Mouse (Mus musculus) forebrain, embryonic 13.5 days (tissue): ENCODE measurements around the gene Dppa2. TPM values are rescaled to one million over a fixed set of nuclear protein-coding genes. Genes with fewer than 3 reads are reported as not detected.

Experiments
- ATAC-seq: fragments of 200-750 bp; cut with Nextera tagmentation; 2 replicates; pipeline ENCODE4 v1.8.0; 2017
- H3K27ac ChIP-seq: fragments of 300-500 bp; sonication (generic); 2 replicates; pipeline ENCODE4 v1.5.1; 2015; ENCODE audit warnings: inconsistent platforms, mild to moderate bottlenecking, moderate library complexity
- H3K27me3 ChIP-seq: fragments of 300-500 bp; sonication (generic); 2 replicates; pipeline ENCODE4 v1.6.1; 2015; ENCODE audit warnings: mild to moderate bottlenecking, inconsistent platforms
- H3K36me3 ChIP-seq: fragments of 300-500 bp; sonication (generic); 2 replicates; pipeline ENCODE4 v1.6.1; 2015; ENCODE audit warnings: mild to moderate bottlenecking, inconsistent platforms; ENCODE audit not compliant: poor library complexity, severe bottlenecking
- H3K4me1 ChIP-seq: fragments of 300-500 bp; sonication (generic); 2 replicates; pipeline ENCODE4 v1.6.1; 2015; ENCODE audit warnings: inconsistent platforms
- H3K4me2 ChIP-seq: fragments of 300-500 bp; sonication (generic); 2 replicates; pipeline ENCODE4 v1.6.1; 2015; ENCODE audit warnings: inconsistent platforms, mild to moderate bottlenecking, moderate library complexity
- H3K4me3 ChIP-seq: fragments of 300-500 bp; sonication (generic); 2 replicates; pipeline ENCODE4 v1.5.1; 2015; ENCODE audit warnings: mild to moderate bottlenecking, inconsistent platforms
- H3K9ac ChIP-seq: fragments of 300-500 bp; sonication (generic); 2 replicates; pipeline ENCODE4 v1.6.1; 2015; ENCODE audit warnings: mild to moderate bottlenecking, inconsistent platforms
- H3K9me3 ChIP-seq: fragments of 300-500 bp; sonication (generic); replicated peaks from 2 replicates; pipeline ENCODE4 v1.6.1; 2016; ENCODE audit warnings: inconsistent platforms
- WGBS: fragments of 180-500 bp; shearing (Covaris S2); methylation state at CpG from one replicate; pipeline ENCODE4 v1.1.7; 2015; 5-methylcytosine and 5-hydroxymethylcytosine counted together
- polyA plus RNA-seq: library from polyadenylated mRNA; unstranded; fragments of >200 nt; fragmentation: Nextera tagmentation; extraction: Ambion mirVana; gene quantifications from 2 replicates; pipeline ENCODE4 v1.2.1, GENCODE M21; 2015

Gene Dppa2
- not detected in 2 replicates for polyA plus RNA-seq

GRCm38 (mm10) chr16:48303509-48303908 is at the start of gene Dppa2:
TSS of gene Dppa2 (plus strand) at chr16:48303908.
- 82% methylated on average over 7 of the region's 7 CpGs for WGBS
- Histone ChIP-seq H3K36me3 (no peaks in the 10 kb centered on the region), H3K9me3 (no peaks in the 10 kb centered on the region), H3K27ac (no peak within 1 kb of the TSS), H3K27me3 (no peaks in the 10 kb centered on the region), H3K4me1 (no peaks in the 10 kb centered on the region), H3K4me2 (no peak within 1 kb of the TSS), H3K9ac (no peak within 1 kb of the TSS), H3K4me3 (no peak within 1 kb of the TSS)
- no peak for ATAC-seq

DNA sequence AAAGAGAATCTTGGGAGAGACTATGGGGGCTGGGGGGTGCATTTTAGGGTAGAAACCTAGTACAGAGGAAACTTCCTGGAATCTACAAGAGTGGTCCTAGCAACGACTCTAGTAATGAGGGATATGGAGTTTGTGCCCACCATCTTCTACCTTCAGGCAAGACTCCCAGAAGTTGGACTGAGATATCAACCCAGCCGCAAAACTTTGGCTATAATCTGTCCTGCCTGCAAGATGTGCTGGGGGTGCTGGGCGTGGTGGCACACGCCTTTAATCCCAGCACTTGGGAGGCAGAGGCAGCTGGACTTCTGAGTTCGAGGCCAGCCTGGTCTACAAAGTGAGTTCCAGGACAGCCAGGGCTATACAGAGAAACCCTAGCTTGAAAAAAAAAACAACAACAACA is 49.1 kb upstream of the Dppa2 start:
- ATAC-seq, result no peak
- Histone ChIP-seq H3K4me3 (no peak overlapping the region), H3K4me2 (no peak overlapping the region), H3K4me1 (no peaks in the 10 kb centered on the region), H3K9ac (no peak overlapping the region), H3K27ac (no peak overlapping the region), H3K9me3 (no peaks in the 10 kb centered on the region), H3K36me3 (no peaks in the 10 kb centered on the region), H3K27me3 (no peaks in the 10 kb centered on the region)
- 91% methylated on average over 5 of the region's 5 CpGs for WGBS

GRCm38 (mm10) chr16:48259519-48259918 is 44.2 kb upstream of the Dppa2 start:
- 98% methylated on average over 4 of the region's 4 CpGs for WGBS
- no peaks in the 10 kb centered on the region for H3K27me3 ChIP-seq

DNA sequence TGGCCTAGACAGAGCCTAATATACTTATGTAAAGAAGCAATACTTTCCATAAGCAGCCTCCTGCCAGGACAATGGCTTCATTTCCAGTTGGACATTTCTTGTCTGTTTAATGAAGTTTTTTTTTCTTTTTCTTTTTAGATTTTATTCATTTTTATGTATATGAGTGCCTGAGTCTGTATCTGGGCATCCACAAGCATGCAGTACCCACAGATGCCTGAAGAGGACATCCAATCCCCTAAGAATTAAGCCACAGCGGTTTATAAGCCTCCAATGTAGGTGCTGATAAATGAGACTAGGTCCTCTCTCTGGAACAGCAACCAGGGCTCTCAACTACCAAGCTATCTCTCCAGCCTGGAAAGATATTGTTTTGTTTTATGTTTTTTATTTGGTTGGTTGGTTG is 40.8 kb upstream of the Dppa2 start:
- ATAC-seq, result no peak
- no peaks in the 10 kb centered on the region for H3K9me3 ChIP-seq
- WGBS, result 80% methylated on average over 1 of the region's 1 CpGs

More at GRCm38 (mm10) chr16:48259519-48259918, 44.2 kb upstream of the Dppa2 start:
- H3K4me3 ChIP-seq, result no peak overlapping the region
- H3K9ac ChIP-seq, result no peak overlapping the region
- H3K4me2 ChIP-seq, result no peak overlapping the region
- H3K9me3 ChIP-seq, result no peaks in the 10 kb centered on the region
- no peak overlapping the region for H3K27ac ChIP-seq
- no peak for ATAC-seq
- H3K4me1 ChIP-seq, result no peaks in the 10 kb centered on the region
- no peaks in the 10 kb centered on the region for H3K36me3 ChIP-seq

DNA sequence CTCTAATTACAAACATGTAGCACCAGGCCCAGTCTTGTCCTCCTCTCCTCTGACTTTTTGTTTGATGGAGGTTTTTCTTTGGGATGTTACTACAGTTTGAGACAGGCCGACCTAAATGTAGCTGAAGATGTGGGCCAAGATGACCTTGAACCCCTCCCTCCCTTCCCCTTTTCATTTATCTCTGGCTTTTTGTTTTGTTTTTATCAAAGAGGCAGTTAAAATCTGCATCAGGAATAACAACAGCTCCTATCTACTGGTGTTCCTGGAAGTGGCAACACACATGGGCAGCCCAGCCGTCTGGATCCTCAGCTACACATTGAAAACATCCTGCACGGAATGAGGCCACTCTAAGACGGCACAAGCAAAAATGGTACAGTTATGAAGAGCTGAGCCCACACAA is 37.9 kb upstream of the Dppa2 start:
- Histone ChIP-seq H3K9me3 (no peaks in the 10 kb centered on the region), H3K4me3 (no peak overlapping the region), H3K4me2 (no peak overlapping the region), H3K9ac (no peak overlapping the region), H3K36me3 (no peaks in the 10 kb centered on the region), H3K4me1 (no peaks in the 10 kb centered on the region), H3K27me3 (no peaks in the 10 kb centered on the region), H3K27ac (no peak overlapping the region)
- no peak for ATAC-seq
- WGBS, result 89% methylated on average over 4 of the region's 4 CpGs

More for the DNA sequence above, 40.8 kb upstream of the Dppa2 start:
- no peak overlapping the region for H3K9ac ChIP-seq
- H3K4me1 ChIP-seq, result no peaks in the 10 kb centered on the region
- no peak overlapping the region for H3K4me3 ChIP-seq
- no peak overlapping the region for H3K4me2 ChIP-seq
- H3K36me3 ChIP-seq, result no peaks in the 10 kb centered on the region
- no peak overlapping the region for H3K27ac ChIP-seq
- H3K27me3 ChIP-seq, result no peaks in the 10 kb centered on the region

DNA sequence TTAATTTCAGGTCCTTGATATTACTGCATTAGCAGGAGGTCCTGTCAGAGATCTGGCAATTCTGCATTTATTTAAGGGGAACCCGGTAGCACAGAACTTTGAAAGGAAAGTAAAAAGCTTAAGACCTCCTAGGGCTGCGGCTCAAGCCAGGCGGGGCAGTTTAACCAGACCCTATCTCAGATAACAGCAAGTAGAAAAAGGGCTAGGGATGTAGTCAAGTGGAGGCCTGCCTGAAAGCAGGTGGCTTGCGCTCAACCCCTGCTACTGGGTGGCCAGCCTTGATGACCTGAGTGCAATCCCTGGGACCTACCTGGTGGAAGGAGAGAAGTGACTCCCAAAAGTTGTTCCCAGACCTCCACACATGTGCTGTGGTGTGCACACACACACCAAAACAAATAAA is 26.8 kb upstream of the Dppa2 start:
- no peaks in the 10 kb centered on the region for H3K4me1 ChIP-seq
- ATAC-seq, result no peak
- no peak overlapping the region for H3K9ac ChIP-seq
- H3K4me2 ChIP-seq, result no peak overlapping the region
- H3K4me3 ChIP-seq, result no peak overlapping the region
- H3K36me3 ChIP-seq, result no peaks in the 10 kb centered on the region
- no peaks in the 10 kb centered on the region for H3K9me3 ChIP-seq
- no peak overlapping the region for H3K27ac ChIP-seq
- 76% methylated on average over 4 of the region's 4 CpGs for WGBS
- H3K27me3 ChIP-seq, result no peaks in the 10 kb centered on the region

DNA sequence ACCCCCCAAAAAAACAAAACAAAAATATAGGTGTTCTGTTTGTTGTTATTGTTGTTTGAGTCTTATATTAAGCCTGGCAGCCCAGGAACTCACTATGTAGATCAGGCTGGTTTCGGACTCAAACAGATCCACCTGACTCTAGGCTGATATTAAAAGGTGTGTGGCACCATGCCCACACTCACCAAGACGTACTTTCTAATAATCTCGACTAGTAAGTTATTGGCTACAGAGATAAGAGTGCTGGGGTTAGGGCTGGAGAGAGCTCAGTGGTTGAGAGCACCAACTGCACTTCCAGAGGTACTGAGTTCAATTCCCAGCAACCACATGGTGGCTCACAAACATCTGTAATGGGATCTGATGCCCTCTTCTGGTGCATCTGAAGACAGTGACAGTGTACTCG is 22.8 kb upstream of the Dppa2 start:
- no peak overlapping the region for H3K4me3 ChIP-seq
- no peaks in the 10 kb centered on the region for H3K27me3 ChIP-seq
- no peaks in the 10 kb centered on the region for H3K36me3 ChIP-seq
- WGBS, result 93% methylated on average over 4 of the region's 4 CpGs
- no peak overlapping the region for H3K27ac ChIP-seq
- no peak overlapping the region for H3K9ac ChIP-seq
- H3K9me3 ChIP-seq, result no peaks in the 10 kb centered on the region
- no peak for ATAC-seq
- H3K4me1 ChIP-seq, result no peaks in the 10 kb centered on the region
- no peak overlapping the region for H3K4me2 ChIP-seq

DNA sequence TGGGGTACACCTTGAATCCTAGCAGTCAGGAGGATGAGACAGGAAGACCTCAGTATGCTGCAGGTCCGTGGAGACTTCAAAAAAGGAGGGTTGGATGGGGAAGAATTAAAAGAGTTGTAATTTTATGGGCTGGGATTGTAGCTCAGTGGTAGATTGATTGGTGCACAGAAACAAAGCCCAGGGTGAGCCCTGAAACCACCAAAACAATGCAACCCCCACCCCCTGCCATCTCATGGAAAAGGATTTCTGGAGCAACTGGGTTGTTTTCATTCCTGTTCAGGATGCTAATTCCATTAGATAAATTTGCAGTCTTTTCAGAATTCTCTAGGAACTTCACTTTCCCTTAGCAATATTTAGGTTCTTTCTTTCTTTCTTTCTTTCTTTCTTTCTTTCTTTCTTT is 20.9 kb upstream of the Dppa2 start:
- WGBS, result 62% methylated on average over 1 of the region's 1 CpGs
- no peak overlapping the region for H3K4me3 ChIP-seq

DNA sequence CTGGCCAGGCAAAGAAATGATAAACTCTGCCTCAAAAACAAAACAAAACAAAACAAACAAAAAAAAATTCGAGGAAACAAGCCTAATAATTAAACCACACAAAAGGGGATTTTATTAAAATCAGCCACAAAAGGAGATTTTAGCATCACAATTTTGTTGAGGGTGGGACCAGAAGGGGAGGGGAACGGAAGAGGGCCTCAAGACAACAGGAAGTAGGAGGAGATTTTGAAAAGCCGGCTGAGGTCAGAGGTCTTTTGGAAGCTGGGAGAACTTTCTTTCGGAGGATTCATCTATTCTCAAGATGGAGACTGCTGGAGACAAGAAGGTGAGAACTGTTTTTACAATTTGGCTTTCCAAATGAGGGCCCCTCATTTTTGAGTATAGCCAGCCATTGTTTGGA is 20.2 kb upstream of the Dppa2 start, which contains the start of gene Dppa4:
Gene Dppa4 (plus strand): TSS at position 217 of the 400 bp plus-strand sequence.
- Histone ChIP-seq H3K4me2 (no peak within 1 kb of the TSS), H3K36me3 (no peaks in the 10 kb centered on the region), H3K27me3 (no peaks in the 10 kb centered on the region), H3K9ac (no peak within 1 kb of the TSS), H3K4me1 (no peaks in the 10 kb centered on the region), H3K9me3 (no peaks in the 10 kb centered on the region), H3K27ac (no peak within 1 kb of the TSS), H3K4me3 (no peak within 1 kb of the TSS)
- 87% methylated on average over 4 of the region's 4 CpGs for WGBS
- ATAC-seq, result no peak

More for the DNA sequence above, 20.9 kb upstream of the Dppa2 start:
- H3K9ac ChIP-seq, result no peak overlapping the region
- H3K36me3 ChIP-seq, result no peaks in the 10 kb centered on the region
- no peaks in the 10 kb centered on the region for H3K9me3 ChIP-seq
- no peaks in the 10 kb centered on the region for H3K4me1 ChIP-seq
- H3K4me2 ChIP-seq, result no peak overlapping the region
- ATAC-seq, result no peak
- H3K27ac ChIP-seq, result no peak overlapping the region
- no peaks in the 10 kb centered on the region for H3K27me3 ChIP-seq

DNA sequence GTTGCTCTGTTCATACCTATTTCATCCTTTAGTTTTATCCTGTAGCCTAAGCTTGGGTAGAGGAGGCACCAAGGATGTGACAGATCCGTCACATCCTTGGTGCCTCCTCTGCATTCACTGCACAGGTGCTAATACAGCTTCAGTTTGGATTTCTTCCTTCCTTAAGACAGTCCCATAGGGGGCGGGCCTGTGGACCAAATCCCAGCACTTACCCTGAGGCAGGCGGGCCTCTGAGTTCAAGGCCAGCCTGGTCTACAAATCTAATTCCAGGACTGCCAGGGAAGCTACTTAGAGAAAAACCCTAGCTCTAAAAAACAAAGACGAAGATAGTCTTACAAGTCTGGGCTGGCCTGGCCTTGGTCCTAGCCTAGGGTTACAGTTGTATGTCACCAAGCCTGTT is 18.2 kb upstream of the Dppa2 start:
- no peak overlapping the region for H3K4me3 ChIP-seq
- ATAC-seq, result no peak
- no peak overlapping the region for H3K9ac ChIP-seq
- no peak overlapping the region for H3K27ac ChIP-seq
- H3K4me1 ChIP-seq, result no peaks in the 10 kb centered on the region
- H3K9me3 ChIP-seq, result no peaks in the 10 kb centered on the region
- WGBS, result 92% methylated on average over 4 of the region's 4 CpGs
- H3K36me3 ChIP-seq, result no peaks in the 10 kb centered on the region
- H3K27me3 ChIP-seq, result no peaks in the 10 kb centered on the region
- H3K4me2 ChIP-seq, result no peak overlapping the region

DNA sequence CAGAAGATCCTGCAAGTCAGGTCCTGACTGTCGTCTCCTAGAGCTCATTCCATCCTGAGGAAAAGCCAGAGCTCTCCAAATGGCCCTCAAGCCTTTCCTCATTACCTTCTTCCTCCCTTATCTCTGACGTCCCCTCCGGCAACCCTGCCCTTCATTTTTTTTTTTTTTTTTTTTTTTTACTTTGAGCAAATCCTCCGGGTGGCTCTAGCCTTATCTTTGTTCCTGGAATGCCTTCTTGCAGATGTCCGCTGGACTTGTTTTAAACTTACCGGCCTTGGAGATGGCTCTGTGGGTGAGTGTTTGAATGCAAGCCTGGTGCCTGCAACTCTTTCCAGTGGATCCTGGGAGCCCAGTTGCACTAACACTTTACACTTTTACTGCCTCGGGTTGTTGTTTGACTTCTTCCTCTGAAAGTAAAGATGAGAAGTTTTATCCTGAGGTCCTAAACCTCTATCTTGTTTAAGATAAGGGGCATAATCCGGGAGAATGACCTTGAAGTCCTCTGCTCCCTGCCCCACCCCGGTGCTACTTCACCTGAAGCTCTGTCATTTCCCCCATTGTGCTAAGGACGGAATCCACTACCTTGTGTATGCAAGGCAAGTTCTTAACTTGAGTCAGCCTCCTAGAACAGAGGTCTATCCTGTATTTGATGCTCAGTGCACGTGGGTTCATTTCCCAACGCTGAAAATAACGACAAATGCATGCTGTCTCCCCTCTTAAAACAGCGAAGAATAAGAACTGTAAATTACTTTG is 6.1 kb upstream of the Dppa2 start:
- no peaks in the 10 kb centered on the region for H3K36me3 ChIP-seq
- H3K4me1 ChIP-seq, result no peaks in the 10 kb centered on the region
- H3K27ac ChIP-seq, result no peak overlapping the region
- ATAC-seq, result no peak
- no peak overlapping the region for H3K4me2 ChIP-seq
- no peaks in the 10 kb centered on the region for H3K9me3 ChIP-seq
- 85% methylated on average over 14 of the region's 14 CpGs for WGBS
- no peak overlapping the region for H3K9ac ChIP-seq
- no peaks in the 10 kb centered on the region for H3K27me3 ChIP-seq
- H3K4me3 ChIP-seq, result no peak overlapping the region

- Histone ChIP-seq H3K9me3 (no peaks in the 10 kb centered on the region), H3K4me1 (no peaks in the 10 kb centered on the region), H3K9ac (no peak overlapping the region), H3K36me3 (no peaks in the 10 kb centered on the region), H3K27me3 (no peaks in the 10 kb centered on the region), H3K4me2 (no peak overlapping the region), H3K27ac (no peak overlapping the region), H3K4me3 (no peak overlapping the region)
- ATAC-seq, result no peak
- WGBS, result 85% methylated on average over 3 of the region's 3 CpGs
Observed at GRCm38 (mm10) chr16:48299884-48300283, 3.8 kb upstream of the Dppa2 start.

GRCm38 (mm10) chr16:48303983-48304382 is 275 bp downstream of the Dppa2 start:
- Histone ChIP-seq H3K36me3 (no peaks in the 10 kb centered on the region), H3K4me1 (no peaks in the 10 kb centered on the region), H3K4me2 (no peak overlapping the region), H3K9me3 (no peaks in the 10 kb centered on the region), H3K27ac (no peak overlapping the region), H3K27me3 (no peaks in the 10 kb centered on the region), H3K9ac (no peak overlapping the region), H3K4me3 (no peak overlapping the region)
- 87% methylated on average over 3 of the region's 3 CpGs for WGBS
- no peak for ATAC-seq
